11 mouse cellular contexts compared by ENCODE assay signal in genomic region chr5:132162206-132162533, GRCm38 (mm10).
A peak's percentile ranks its signal among the peaks of the same experiment; 100 is the strongest.
DNase-seq lines count a peak whose midpoint lies in the region; ATAC-seq lines count a peak whose summit lies in the region.
"Had no signal": no experiment of that assay in that cellular context is flagged by ENCODE, and none has a peak within 500 bp of the region (broad histone marks: within the 10 kb centered on the region; RNA-seq: fewer than 3 reads in every experiment).

No protein-coding gene starts in this region.

- peaks cover 3% of the 10 kb centered on the region; the same call in 1 of the 2 replicates for H3K4me1 ChIP-seq in hindbrain, embryonic 11.5 days (replicated peaks; ENCODE audit: control insufficient read depth, insufficient read depth, low read length)
- peaks cover 19% of the 10 kb centered on the region for H3K4me1 ChIP-seq in hindbrain, embryonic 10.5 days (replicated peaks)
- peaks cover 31% of the 10 kb centered on the region for H3K4me1 ChIP-seq in neural tube, embryonic 13.5 days (replicated peaks)
- peaks cover 18% of the 10 kb centered on the region for H3K4me1 ChIP-seq in hindbrain, embryonic 14.5 days (replicated peaks; ENCODE audit: control insufficient read depth, insufficient read depth, low read length)

- H3K9me3 ChIP-seq in hindbrain, embryonic 11.5 days (ENCODE audit: control insufficient read depth, low read length) = no peaks in the 10 kb centered on the region
- H3K9me3 ChIP-seq in hindbrain, embryonic 10.5 days = no peaks in the 10 kb centered on the region
- no peaks in the 10 kb centered on the region for H3K9me3 ChIP-seq in neural tube, embryonic 13.5 days
- H3K9me3 ChIP-seq in hindbrain, embryonic 14.5 days (ENCODE audit: control insufficient read depth, low read length) = no peaks in the 10 kb centered on the region
- H3K9me3 ChIP-seq: midbrain, embryonic 10.5 days had no signal

- ATAC-seq in hindbrain, embryonic 11.5 days (ENCODE audit: low FRiP score) = no peak
- ATAC-seq in neural tube, embryonic 13.5 days (ENCODE audit: low read depth) = peak; percentile 40; the same call in 1 of the 2 replicates
- no peak for ATAC-seq in hindbrain, embryonic 14.5 days (ENCODE audit: low FRiP score)
- ATAC-seq: CD4-positive, CD25-positive, alpha-beta regulatory T cell, adult 4 months had no signal

- H3K36me3 ChIP-seq in hindbrain, embryonic 11.5 days (ENCODE audit: control insufficient read depth, insufficient read depth, low read length) = no peaks in the 10 kb centered on the region
- H3K36me3 ChIP-seq in hindbrain, embryonic 10.5 days = no peaks in the 10 kb centered on the region
- H3K36me3 ChIP-seq in neural tube, embryonic 13.5 days = no peaks in the 10 kb centered on the region
- no peaks in the 10 kb centered on the region for H3K36me3 ChIP-seq in hindbrain, embryonic 14.5 days (replicated peaks; ENCODE audit: control insufficient read depth, insufficient read depth)
- H3K36me3 ChIP-seq: midbrain, embryonic 10.5 days had no signal

- H3K9ac ChIP-seq in hindbrain, embryonic 11.5 days (ENCODE audit: low read depth, low read length) = no peak overlapping the region
- H3K9ac ChIP-seq in neural tube, embryonic 13.5 days = no peak overlapping the region
- no peak overlapping the region for H3K9ac ChIP-seq in hindbrain, embryonic 14.5 days

- no peak overlapping the region for H3K27ac ChIP-seq in hindbrain, embryonic 11.5 days (ENCODE audit: low read depth, low read length)
- no peak overlapping the region for H3K27ac ChIP-seq in hindbrain, embryonic 10.5 days
- H3K27ac ChIP-seq in neural tube, embryonic 13.5 days (replicated peaks) = no peak overlapping the region; the same call in 1 of the 2 replicates
- H3K27ac ChIP-seq in hindbrain, embryonic 14.5 days = peak overlapping the region; percentile 10; the same call in 1 of the 2 replicates

- WGBS in hindbrain, embryonic 11.5 days = 44% methylated on average over 4 of the region's 4 CpGs
- 50% methylated on average over 4 of the region's 4 CpGs for WGBS in hindbrain, embryonic 10.5 days
- 30% methylated on average over 4 of the region's 4 CpGs for WGBS in neural tube, embryonic 13.5 days
- 34% methylated on average over 4 of the region's 4 CpGs for WGBS in hindbrain, embryonic 14.5 days

- DNase-seq in hindbrain, embryonic 11.5 days (ENCODE audit: low spot score) = peak; percentile 18
- DNase-seq in hindbrain, embryonic 10.5 days (ENCODE audit: low spot score) = no peak
- DNase-seq in neural tube, embryonic 10.5 days (ENCODE audit: extremely low spot score, low spot score) = no peak
- no peak for DNase-seq in hindbrain, embryonic 14.5 days (ENCODE audit: low spot score)
- DNase-seq in cerebellum, adult 9-11 months = no peak
- no peak for DNase-seq in gastrocnemius, adult 18-20 months (ENCODE audit: low spot score)
- DNase-seq: lung, adult 2 months; thymus, postnatal 14 days had no signal

- no peak overlapping the region for H3K4me3 ChIP-seq in hindbrain, embryonic 11.5 days (ENCODE audit: low read depth, low read length)
- no peak overlapping the region for H3K4me3 ChIP-seq in hindbrain, embryonic 10.5 days
- no peak overlapping the region for H3K4me3 ChIP-seq in neural tube, embryonic 13.5 days
- no peak overlapping the region for H3K4me3 ChIP-seq in hindbrain, embryonic 14.5 days (replicated peaks; ENCODE audit: low read length)
- H3K4me3 ChIP-seq: midbrain, embryonic 10.5 days had no signal

- no peak overlapping the region for H3K4me2 ChIP-seq in hindbrain, embryonic 11.5 days (replicated peaks; ENCODE audit: low read depth, low read length)
- no peak overlapping the region for H3K4me2 ChIP-seq in neural tube, embryonic 13.5 days
- H3K4me2 ChIP-seq in hindbrain, embryonic 14.5 days (replicated peaks) = no peak overlapping the region

- H3K27me3 ChIP-seq in hindbrain, embryonic 11.5 days (ENCODE audit: control insufficient read depth, insufficient read depth, low read length) = no peaks in the 10 kb centered on the region
- no peaks in the 10 kb centered on the region for H3K27me3 ChIP-seq in hindbrain, embryonic 10.5 days (ENCODE audit: insufficient read depth, poor library complexity, severe bottlenecking)
- no peaks in the 10 kb centered on the region for H3K27me3 ChIP-seq in neural tube, embryonic 13.5 days
- no peaks in the 10 kb centered on the region for H3K27me3 ChIP-seq in hindbrain, embryonic 14.5 days (ENCODE audit: control insufficient read depth, insufficient read depth, low read length)
